Mouse (Mus musculus) right cerebral cortex, postnatal 36 days (tissue): ENCODE results near the gene Dot1l.
A peak's percentile ranks its signal among the peaks of the same experiment; 100 is the strongest.

Experiments used
- DNase-seq, 2 experiments: peaks; one replicate each; pipeline ENCODE4 v3.0.0; 2022; ENCODE audit warnings: low spot score in 2 of 2, mixed read lengths in 1 of 2

Gene Dot1l

GRCm38 (mm10) chr10:80754594-80755290 lies at the start of gene Dot1l:
Gene Dot1l, plus strand, starts transcription at chr10:80755206.
- peak; percentile 95 to 97 for DNase-seq

- DNase-seq = no peak
Observed at GRCm38 (mm10) chr10:80705479-80705878, 49.5 kb upstream of the Dot1l start.

DNA sequence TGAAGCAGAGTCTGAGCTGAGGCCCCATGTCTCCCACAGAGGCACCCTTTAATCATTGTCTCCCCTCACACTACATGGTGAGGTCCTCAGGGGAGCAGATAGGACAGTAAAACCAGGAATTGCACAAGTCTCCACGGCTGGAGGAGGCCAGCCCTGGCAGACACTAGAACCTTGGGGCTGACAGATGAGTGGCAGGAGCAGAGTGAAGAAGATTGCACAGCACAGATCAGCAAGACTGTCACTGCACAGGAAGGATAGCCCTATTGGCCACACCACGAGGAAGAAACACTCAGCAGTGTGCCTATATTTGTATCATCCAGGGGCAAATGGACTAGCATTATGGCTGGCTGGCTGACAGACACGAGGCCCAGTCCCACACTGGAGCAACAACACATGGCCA lies 44.2 kb upstream of the Dot1l start:
- DNase-seq = no peak

GRCm38 (mm10) chr10:80717281-80717680 lies 37.7 kb upstream of the Dot1l start:
- DNase-seq = no peak

GRCm38 (mm10) chr10:80727369-80728127 lies 27.5 kb upstream of the Dot1l start:
- DNase-seq = no peak

GRCm38 (mm10) chr10:80732611-80733101 lies 22.4 kb upstream of the Dot1l start:
- DNase-seq = no peak

- no peak for DNase-seq
Observed at GRCm38 (mm10) chr10:80736731-80737130, 18.3 kb upstream of the Dot1l start.

DNA sequence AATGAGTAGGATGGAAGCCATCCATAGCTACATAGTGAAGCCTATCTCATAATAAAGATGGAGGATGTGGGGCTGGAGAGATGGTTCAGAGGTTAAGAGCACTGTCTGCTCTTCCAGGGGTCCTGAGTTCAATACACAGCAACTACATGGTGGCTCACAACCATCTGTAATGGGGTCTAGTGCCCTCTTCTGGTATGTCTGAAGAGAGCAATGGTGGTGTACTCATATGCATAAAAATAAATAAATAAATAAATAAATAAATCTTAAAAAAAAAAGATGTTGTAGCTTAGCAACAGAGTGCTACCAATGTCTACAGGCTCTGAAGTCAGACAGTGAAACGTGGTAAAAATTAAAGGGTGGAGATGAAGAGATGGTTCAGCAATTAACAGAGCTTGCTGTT lies 16.3 kb upstream of the Dot1l start:
- no peak for DNase-seq

DNA sequence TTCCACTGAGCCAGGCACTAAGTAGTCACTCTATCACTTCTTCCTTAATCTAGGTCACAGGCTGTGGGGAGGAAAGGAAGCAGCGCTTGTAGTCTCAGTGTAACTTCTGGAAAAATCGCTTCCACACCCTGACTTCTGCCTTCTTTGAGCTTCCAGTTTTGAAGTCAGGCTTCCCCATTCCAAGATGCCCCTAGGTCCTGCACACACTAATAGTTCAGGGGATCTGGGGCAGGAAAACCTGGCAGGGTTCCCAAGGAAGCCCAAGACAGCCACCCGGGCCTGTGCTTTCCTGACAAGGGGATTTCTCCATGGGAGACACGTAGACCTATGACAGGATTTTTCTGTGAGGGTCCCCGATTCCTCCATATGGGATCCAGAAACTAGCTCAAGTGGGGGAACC lies 13.9 kb upstream of the Dot1l start:
- no peak for DNase-seq

DNA sequence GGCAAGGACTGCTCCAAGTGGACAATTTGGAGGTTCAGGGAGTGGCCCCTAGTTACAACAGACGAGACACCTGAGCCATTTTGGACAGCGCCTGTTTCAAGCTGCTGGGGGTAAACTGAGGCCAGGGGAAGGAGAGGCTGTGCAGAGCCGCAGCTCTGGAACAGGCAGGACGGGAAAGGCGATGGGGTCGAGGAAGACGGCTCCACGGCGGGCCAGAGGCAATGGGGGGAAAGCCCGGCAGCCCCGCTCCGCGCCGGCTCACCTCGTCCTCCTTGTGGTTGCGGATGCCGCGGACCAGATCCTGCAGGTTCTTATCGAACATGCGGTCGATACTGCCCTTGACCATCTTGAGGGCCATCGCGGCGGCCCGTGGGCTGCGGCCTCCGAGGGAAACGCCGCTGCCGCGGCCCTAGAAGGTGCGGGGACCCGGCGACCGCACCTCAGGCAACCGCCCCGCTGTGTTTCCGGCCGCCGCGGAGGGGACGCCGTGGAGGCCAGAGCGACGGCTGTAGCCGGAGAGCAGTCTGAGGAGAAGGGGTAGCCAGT lies 13.3 kb upstream of the Dot1l start:
- DNase-seq = no peak

DNA sequence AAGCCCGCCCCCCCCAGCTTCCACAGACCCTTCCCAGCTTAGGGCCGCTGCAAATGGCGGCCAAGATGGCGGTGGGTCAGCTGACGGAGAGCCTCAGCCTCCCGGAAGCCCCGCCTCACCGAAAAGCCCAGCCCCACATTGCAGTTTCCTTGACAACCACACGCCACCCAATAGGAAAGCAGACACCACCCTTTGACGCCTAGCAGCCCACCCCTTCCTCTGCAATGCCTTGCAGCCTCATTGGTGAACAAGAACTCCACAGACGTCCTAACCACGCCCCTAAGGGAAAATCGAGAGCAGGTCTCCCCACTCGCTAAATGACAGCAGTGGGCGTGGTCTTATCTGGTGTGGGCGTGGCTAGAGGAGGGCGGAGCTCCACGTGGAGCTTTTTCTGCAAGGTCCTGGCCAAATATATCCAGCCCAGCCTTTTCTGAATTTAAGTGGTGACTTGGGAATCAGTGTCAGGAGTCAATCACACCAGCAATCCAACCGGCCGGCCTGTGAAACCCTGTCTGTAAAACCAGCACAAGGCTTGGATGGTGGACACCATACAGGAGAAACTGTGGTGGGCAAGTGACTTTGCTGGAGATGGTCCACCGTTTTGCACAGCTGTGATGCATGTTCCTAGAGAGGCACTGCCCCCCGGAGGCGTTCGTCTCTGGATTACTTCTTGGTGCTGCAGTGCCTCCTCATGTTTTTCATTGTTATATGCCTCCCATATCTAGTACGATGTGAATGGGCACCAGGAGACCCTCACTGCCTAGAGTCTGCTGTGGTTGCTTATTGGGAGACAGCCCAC lies 12.6 kb upstream of the Dot1l start, which contains the start of gene Ap3d1:
Gene Ap3d1 (minus strand): TSS at position 85 of the 799 bp plus-strand sequence.
- peak; percentile 97 to 99 for DNase-seq

DNA sequence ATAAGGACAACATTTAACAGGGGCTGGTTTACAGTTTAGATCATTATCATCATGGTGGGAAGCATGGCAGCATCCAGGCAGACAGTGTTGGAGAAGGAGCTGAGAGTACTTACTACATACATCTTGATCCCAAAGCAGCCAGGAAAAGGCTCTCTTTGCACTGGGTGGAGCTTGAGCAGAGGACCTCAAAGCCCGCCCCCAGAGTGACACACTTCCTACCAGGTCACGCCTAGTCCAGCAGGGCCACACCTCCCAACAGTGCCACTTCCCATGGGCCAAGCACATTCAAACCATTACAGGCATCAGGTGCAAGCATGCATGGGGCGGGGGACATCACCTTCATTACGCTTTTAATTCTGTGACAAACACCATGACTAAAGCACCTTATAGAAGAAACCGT lies 10.7 kb upstream of the Dot1l start:
- no peak for DNase-seq

DNA sequence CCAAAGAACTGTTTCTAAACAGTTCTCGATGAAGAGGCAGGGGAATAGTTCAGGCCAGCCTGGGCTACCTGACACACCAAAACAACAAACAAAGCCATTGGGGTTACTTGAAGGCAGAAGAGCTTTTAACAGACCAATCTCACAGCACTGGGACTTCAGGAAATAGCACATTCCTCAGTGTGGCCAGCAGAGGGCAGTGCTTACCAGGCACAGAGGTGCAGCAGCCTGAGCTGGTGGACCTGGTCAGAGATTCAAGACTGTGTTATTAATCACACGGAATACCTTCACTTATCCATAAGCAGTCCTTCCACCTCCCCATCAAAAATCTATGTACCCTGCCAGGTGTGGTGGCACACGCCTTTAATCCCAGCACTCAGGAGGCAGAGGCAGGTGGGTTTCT lies 7.6 kb upstream of the Dot1l start:
- DNase-seq = peak; percentile 42 to 50

DNA sequence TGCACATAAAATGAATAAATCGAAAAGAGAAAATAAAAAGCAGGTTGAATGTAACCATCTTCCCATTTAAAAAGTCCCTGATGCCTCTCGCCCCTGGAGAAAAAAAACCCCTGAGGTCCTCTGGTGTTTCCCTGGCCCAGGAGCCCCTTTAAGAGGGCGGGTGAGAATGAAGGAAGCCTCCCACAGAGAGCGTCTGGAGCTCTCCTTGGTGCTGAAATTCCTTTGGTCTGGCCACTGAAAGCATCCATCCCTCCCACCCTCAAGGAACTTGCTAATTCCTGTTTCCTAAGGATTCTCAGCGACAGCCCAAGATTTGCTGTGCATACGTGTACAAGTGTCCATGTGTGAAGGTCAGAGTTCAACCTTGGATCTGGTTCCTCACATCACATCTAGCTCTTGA lies 6.4 kb upstream of the Dot1l start:
- no peak for DNase-seq

DNA sequence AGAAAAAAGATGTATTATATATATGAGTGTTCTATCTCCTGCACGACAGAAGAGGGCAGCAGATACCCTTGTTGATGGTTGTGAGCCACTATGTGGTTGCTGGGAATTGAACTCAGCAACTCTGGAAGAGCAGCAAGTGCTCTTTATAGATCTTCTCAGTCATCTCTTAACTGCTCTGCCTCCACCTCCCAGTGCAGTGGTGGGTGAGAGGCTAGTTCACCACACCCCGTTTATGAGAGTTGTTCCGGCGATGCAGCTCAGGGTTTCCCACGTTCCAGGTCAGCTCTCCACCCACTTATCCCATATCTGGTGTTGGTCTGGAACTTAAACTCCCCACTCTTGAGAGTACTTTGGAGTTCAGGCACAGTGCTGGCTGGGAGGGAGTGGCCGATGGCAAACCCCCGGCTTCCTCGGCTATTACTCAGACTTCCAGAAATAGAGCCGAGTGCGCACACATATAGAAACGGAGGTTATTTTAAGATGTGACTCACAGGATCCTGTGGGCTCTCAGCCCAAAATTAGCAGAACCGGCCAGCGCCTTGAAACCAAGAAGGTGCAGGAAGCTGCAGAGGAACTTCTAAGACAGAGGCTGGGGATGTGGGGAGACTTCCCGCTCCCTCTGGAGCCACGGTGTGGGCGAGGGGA lies 3.7 kb upstream of the Dot1l start:
- peak; percentile 70 to 84 for DNase-seq

DNA sequence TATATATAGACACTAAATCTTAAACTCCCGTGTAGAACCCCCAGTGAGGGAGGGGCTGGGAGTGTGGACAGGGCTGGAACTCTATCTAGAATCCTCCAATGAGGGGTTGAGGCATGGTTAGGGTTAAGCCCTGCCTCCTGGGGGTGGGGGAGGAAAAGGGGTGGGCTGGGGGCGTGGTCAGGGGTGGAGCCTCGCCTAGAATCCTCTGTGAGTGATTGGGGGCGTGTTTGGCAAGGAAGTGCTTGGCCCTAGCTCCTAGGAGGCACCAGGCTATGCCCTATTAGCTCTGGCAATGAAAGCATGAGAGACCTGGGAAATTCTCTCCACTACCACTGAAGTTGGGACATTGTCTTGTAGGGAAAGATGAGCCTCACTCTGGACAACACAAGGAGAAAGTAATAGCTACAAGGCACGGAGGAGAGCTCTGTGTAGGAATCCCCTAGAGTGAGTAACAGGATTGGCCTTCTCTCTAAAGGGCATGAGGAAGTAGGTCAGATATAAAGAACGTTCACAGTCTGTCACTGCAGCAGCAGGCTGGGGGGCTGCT lies 2.9 kb upstream of the Dot1l start:
- no peak for DNase-seq

DNA sequence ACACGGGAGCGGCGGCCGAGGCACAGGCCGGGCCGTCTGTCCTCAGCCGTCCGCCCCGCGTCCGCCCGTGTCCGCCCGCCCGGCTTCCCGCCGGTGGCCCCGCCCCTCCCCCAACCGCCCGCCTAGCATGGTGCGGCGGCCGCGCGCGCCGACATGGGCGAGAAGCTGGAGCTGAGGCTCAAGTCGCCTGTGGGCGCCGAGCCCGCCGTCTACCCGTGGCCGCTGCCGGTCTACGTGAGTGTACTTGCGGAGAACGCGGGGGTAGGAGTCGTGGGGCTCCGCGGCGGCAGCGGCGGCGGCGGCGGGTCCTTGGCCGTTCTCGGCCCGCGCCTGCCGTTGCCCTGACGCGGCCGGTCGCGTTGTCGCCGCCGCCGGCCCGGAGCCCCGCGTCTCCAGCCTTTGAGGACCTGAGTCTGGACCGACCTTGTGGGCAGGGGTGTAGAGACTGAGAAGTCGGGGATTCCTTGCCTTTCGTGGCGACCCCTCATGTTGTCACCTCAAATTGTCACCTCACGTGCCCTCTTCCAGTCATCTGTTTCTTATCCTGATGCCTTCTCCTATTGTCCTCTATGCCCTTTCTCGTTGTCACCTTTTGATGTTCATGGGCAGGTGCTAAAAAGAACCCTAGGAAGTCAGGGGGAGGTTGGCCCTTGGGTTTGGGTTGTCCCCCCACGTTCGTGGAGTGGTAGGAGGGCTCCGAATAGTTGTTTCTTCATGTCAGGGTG lies 447 bp downstream of the Dot1l start:
- no peak for DNase-seq

DNA sequence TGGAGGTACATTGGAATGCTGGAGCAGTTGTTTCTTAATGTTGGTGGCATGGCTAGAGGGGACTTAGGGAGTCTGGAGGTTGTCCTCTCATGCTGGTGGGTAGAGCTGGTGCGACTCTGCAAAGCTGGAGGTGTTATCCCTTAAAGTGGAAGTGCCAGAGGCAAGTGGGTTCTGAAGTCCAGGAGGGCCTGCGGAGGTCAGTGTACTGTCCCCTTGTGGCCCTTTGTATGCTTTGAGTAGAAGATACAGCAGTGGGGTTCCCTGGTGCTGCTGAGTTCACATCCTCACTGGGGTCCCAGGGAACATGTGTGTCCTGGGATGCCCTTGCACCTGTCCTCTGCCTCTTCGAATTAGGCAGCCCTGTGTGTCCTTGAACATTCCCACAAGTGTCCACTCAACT lies 1.1 kb downstream of the Dot1l start:
- no peak for DNase-seq

- DNase-seq = no peak
Observed at GRCm38 (mm10) chr10:80756509-80756908, 1.5 kb downstream of the Dot1l start.

GRCm38 (mm10) chr10:80756967-80757366 lies 2.0 kb downstream of the Dot1l start:
- peak; percentile 59 for DNase-seq
